In the genomic region with DNA sequence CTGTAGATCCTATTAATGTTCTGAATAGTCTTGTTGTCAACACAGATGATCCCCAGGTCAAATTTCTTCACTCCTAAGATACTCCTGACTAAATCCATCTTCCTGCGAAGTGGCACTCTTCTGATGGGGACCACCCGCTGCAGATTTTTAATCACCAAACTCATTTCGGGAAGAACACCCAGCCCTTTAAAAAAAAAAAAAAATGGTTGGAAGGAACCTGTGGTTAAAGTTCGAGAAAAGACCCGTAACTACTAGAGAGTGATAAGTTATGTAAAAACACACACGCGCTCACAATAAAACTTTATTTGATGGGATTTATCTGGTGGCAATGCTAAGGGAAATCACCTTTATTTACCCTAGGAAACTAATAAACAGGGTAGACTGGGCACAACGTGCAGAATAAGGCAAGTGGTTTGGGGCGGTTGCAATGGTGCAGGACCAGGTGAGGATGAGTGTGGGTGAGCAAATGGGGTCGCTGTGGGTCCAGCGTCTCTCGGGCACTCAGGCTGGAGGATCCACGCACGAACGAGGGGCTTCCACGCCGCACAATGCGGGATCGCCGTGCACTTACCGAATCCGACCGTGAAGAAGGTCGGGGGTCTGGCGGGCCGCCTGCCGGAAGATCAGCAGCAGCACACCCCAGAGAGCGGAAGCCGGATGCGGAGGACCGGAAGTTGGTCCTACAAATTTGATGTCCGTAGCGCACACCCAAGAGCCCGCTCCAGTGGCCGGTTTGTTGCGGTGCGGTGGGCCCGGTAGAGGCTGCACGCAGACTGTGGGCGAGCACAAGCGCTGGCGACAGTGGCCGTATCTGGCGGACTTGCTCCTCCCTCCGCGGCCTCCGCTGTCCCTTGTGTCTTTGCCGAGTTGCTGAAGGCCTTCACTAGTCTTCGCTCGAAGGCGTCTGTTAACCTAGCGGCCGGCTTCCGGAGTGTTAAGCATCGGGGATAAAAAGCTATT, we compare ENCODE assay signal across 8 mouse cellular contexts. TPM values are rescaled to one million over a fixed set of nuclear protein-coding genes. Genes with fewer than 3 reads are reported as not detected.
DNase-seq lines count a peak whose midpoint lies in the region; ATAC-seq and TF ChIP-seq lines count a peak whose summit lies in the region.

A gene (plus strand): TSS at position 725 of the 960 bp plus-strand sequence.
A gene (minus strand): TSS at position 912 of the 960 bp plus-strand sequence.

- H3K9ac ChIP-seq in kidney, embryonic 15.5 days: peak within 1 kb of the TSS; percentile 88

- peak within 1 kb of the TSS; percentile 98 for H3K4me3 ChIP-seq in bone marrow macrophage, adult 2 months (ENCODE audit: insufficient read depth, low read length)
- peak within 1 kb of the TSS; percentile 81 for H3K4me3 ChIP-seq in embryonic fibroblast, embryonic 13.5 days (ENCODE audit: insufficient read depth, low read length)
- peak within 1 kb of the TSS; percentile 91 for H3K4me3 ChIP-seq in heart, embryonic 10.5 days
- H3K4me3 ChIP-seq in kidney, embryonic 15.5 days (replicated peaks): peak within 1 kb of the TSS; percentile 64

- H3K27ac ChIP-seq in bone marrow macrophage, adult 2 months (ENCODE audit: insufficient read depth, low read depth, low read length): peak within 1 kb of the TSS; percentile 66
- H3K27ac ChIP-seq in embryonic fibroblast, embryonic 13.5 days (ENCODE audit: insufficient read depth, low read length): peak within 1 kb of the TSS; percentile 54
- peak within 1 kb of the TSS; percentile 95 for H3K27ac ChIP-seq in heart, embryonic 10.5 days
- H3K27ac ChIP-seq in kidney, embryonic 15.5 days: peak within 1 kb of the TSS; percentile 87

- H3K9me3 ChIP-seq in heart, embryonic 10.5 days: no peaks in the 10 kb centered on the region
- no peaks in the 10 kb centered on the region for H3K9me3 ChIP-seq in kidney, embryonic 15.5 days (replicated peaks)

- no peak for TF ChIP-seq CTCF in bone marrow macrophage, adult 2 months (IDR thresholded peaks at IDR 0.05; ENCODE audit: low read depth, low read length)
- TF ChIP-seq CTCF in embryonic fibroblast, embryonic 13.5 days (IDR thresholded peaks at IDR 0.05; ENCODE audit: borderline replicate concordance, insufficient read depth, low read length): no peak

- H3K36me3 ChIP-seq in heart, embryonic 10.5 days: peaks cover 44% of the 10 kb centered on the region
- H3K36me3 ChIP-seq in kidney, embryonic 15.5 days: peaks cover 38% of the 10 kb centered on the region

- no peak for TF ChIP-seq POLR2A in bone marrow macrophage, adult 2 months (IDR thresholded peaks at IDR 0.05; ENCODE audit: borderline replicate concordance, low read depth, low read length)
- peak; percentile 74 for TF ChIP-seq POLR2A in embryonic fibroblast, embryonic 13.5 days (IDR thresholded peaks at IDR 0.05; ENCODE audit: low read depth, low read length)

- H3K4me2 ChIP-seq in kidney, embryonic 15.5 days: peak within 1 kb of the TSS; percentile 67

- H3K4me1 ChIP-seq in bone marrow macrophage, adult 2 months (ENCODE audit: control insufficient read depth, insufficient read depth, low read length): peaks cover 4% of the 10 kb centered on the region; the same call in 1 of the 2 replicates
- no peaks in the 10 kb centered on the region for H3K4me1 ChIP-seq in embryonic fibroblast, embryonic 13.5 days (ENCODE audit: control insufficient read depth, insufficient read depth, low read length)
- peaks cover 6% of the 10 kb centered on the region; the same call in 1 of the 2 replicates for H3K4me1 ChIP-seq in heart, embryonic 10.5 days
- 0 out of 2 replicates have a peak, but pooled peaks cover 2% of the 10 kb centered on the region for H3K4me1 ChIP-seq in kidney, embryonic 15.5 days

- 1% methylated on average over 55 of the region's 55 CpGs for WGBS in heart, embryonic 10.5 days
- 1% methylated on average over 55 of the region's 55 CpGs for WGBS in kidney, embryonic 15.5 days

- ATAC-seq in kidney, embryonic 15.5 days (replicated peaks; ENCODE audit: low FRiP score): peak; percentile 96
- peak; percentile 96 for ATAC-seq in monocyte, adult 5-6 weeks (replicated peaks; ENCODE audit: insufficient number of reproducible peaks, low FRiP score, low TSS enrichment, poor library complexity, severe bottlenecking)

- no peaks in the 10 kb centered on the region for H3K27me3 ChIP-seq in heart, embryonic 10.5 days (ENCODE audit: insufficient read depth, poor library complexity, severe bottlenecking)
- H3K27me3 ChIP-seq in kidney, embryonic 15.5 days: no peaks in the 10 kb centered on the region

- peak; percentile 96 for DNase-seq in A20 (ENCODE audit: low read depth, low spot score)
- peak; percentile 96 for DNase-seq in heart, embryonic 10.5 days (ENCODE audit: low spot score)
- DNase-seq in liver: peak; percentile 90
- peak; percentile 84 to 93 for DNase-seq in spleen, postnatal 4 days (ENCODE audit: low spot score in 2 of 2)

RNA-seq across cellular contexts. Expression of the first gene that starts in this region (rescaled TPM):
- 37.8 and 59.7 TPM in 2 replicates for polyA plus RNA-seq in bone marrow macrophage, adult 2 months (2012; ENCODE audit: insufficient read depth, insufficient read length, missing spikeins)
- 35.0 and 35.4 TPM in 2 replicates for polyA plus RNA-seq in embryonic fibroblast, embryonic 13.5 days (2011; ENCODE audit: insufficient read length, low read depth, missing spikeins)
- polyA plus RNA-seq in heart, embryonic 10.5 days (2016; fragmentation: Nextera tagmentation; extraction: Ambion mirVana): 43.0 and 49.9 TPM in 2 replicates
- 50.9 and 52.1 TPM in 2 replicates for polyA plus RNA-seq in kidney, embryonic 15.5 days (2015; fragmentation: Nextera tagmentation; extraction: Ambion mirVana)
- total RNA-seq in monocyte, adult 5-6 weeks (2017): 56.0 to 77.8 TPM (median 72.0 TPM) in 3 replicates

RNA-seq across cellular contexts. Expression of the second gene that starts in this region (rescaled TPM):
- 2.0 and 2.7 TPM in 2 replicates for polyA plus RNA-seq in bone marrow macrophage, adult 2 months (2012; ENCODE audit: insufficient read depth, insufficient read length, missing spikeins)
- polyA plus RNA-seq in embryonic fibroblast, embryonic 13.5 days (2011; ENCODE audit: insufficient read length, low read depth, missing spikeins): 1.9 and 2.4 TPM in 2 replicates
- polyA plus RNA-seq in heart, embryonic 10.5 days (2016; fragmentation: Nextera tagmentation; extraction: Ambion mirVana): 8.1 and 8.3 TPM in 2 replicates
- polyA plus RNA-seq in kidney, embryonic 15.5 days (2015; fragmentation: Nextera tagmentation; extraction: Ambion mirVana): 7.5 and 7.8 TPM in 2 replicates
- 2.2 to 4.7 TPM (median 2.4 TPM) in 3 replicates for total RNA-seq in monocyte, adult 5-6 weeks (2017)

Comparison
In these comparisons a context has a peak if more than half of its experiments do, and no peak if none do; other contexts are left out.
1. Peak in every context shown above with its lines: DNase-seq, ATAC-seq, H3K4me3 ChIP-seq and H3K27ac ChIP-seq.